In the genomic region with DNA sequence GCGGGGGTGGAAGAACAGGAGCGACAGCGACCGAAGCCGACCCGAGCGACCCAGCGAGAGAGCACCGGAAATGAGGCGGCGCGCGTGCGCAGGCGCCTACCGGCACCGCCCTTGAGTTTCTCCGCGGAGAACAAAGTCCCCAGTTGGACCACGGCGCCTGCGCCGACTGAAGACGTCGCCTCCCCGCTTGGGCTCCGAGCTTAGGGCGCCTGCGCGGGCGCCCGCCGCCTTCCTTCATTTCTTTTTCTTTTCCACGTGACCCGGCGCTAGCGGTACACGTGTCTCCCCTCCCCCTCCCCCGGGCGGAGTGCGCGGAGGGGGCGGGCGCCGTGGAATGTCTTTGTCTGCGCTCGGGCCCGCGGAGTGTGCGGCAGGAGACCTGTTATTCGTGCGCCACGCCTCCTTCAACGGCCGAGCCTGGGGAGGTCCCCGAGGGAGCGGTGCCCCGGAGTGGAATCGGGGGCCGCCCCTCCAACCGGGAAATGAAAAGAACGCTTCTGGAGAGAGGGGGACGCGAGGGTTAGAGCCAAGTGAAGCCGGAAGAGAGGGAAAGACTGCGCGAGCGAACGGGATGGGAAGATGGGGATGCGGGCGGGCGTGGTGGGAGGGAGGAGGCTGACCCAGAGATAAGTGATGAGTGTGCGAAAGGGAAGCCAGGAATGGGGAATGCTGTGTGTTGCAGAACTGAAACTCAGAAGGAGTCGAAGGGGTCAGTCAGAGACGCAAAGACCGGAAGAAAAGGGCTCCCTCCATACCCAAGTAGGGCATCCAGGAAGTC, we compare ENCODE assay signal across 8 mouse cellular contexts. TPM values are rescaled to one million over a fixed set of nuclear protein-coding genes. Genes with fewer than 3 reads are reported as not detected.
A peak's percentile ranks its signal among the peaks of the same experiment; 100 is the strongest.
DNase-seq lines count a peak whose midpoint lies in the region; ATAC-seq lines count a peak whose summit lies in the region.

Gene Khdrbs1, minus strand, starts transcription at position 72 of the 778 bp plus-strand sequence.

- peak within 1 kb of the TSS; percentile 91 for H3K9ac ChIP-seq in hindbrain, embryonic 11.5 days (ENCODE audit: low read depth, low read length)

- no peaks in the 10 kb centered on the region for H3K9me3 ChIP-seq in hindbrain, embryonic 11.5 days (ENCODE audit: control insufficient read depth, low read length)

- H3K4me3 ChIP-seq in hindbrain, embryonic 11.5 days (ENCODE audit: low read depth, low read length) = peak within 1 kb of the TSS; percentile 94

- H3K4me1 ChIP-seq in hindbrain, embryonic 11.5 days (replicated peaks; ENCODE audit: control insufficient read depth, insufficient read depth, low read length) = no peaks in the 10 kb centered on the region

- WGBS in hindbrain, embryonic 11.5 days = under 1% methylated on average over 65 of the region's 76 CpGs

- no peaks in the 10 kb centered on the region for H3K27me3 ChIP-seq in hindbrain, embryonic 11.5 days (ENCODE audit: control insufficient read depth, insufficient read depth, low read length)

- H3K27ac ChIP-seq in hindbrain, embryonic 11.5 days (ENCODE audit: low read depth, low read length) = peak within 1 kb of the TSS; percentile 99

- ATAC-seq in hindbrain, embryonic 11.5 days (ENCODE audit: low FRiP score) = peak; percentile 92

- peak within 1 kb of the TSS; percentile 68 for H3K4me2 ChIP-seq in hindbrain, embryonic 11.5 days (replicated peaks; ENCODE audit: low read depth, low read length)

- peak; percentile 100 for DNase-seq in Muller cell, postnatal 12 days (ENCODE audit: inconsistent ontology term)
- peak; percentile 98 for DNase-seq in cerebellum, adult 9-11 months
- DNase-seq in frontal cortex, adult 2 months (ENCODE audit: extremely low spot score in 1 of 2, low spot score in 1 of 2) = peak; percentile 90 to 97
- DNase-seq in hindbrain, embryonic 11.5 days (ENCODE audit: low spot score) = peak; percentile 100
- peak; percentile 94 to 97 for DNase-seq in layer of hippocampus, postnatal 10 days (ENCODE audit: low spot score in 2 of 2)
- peak; percentile 98 for DNase-seq in lung, postnatal 10 days
- peak; percentile 97 for DNase-seq in ovary, postnatal 36 days (ENCODE audit: low spot score)
- DNase-seq in thymus, postnatal 25 days = peak; percentile 97

- H3K36me3 ChIP-seq in hindbrain, embryonic 11.5 days (ENCODE audit: control insufficient read depth, insufficient read depth, low read length) = no peaks in the 10 kb centered on the region

RNA-seq across cellular contexts. Expression of gene Khdrbs1, which starts in this region (rescaled TPM):
- polyA plus RNA-seq in frontal cortex, adult 2 months (2012; rRNA removed) = 52.0 and 53.0 TPM in 2 replicates
- polyA plus RNA-seq in hindbrain, embryonic 11.5 days (2014; fragmentation: Nextera tagmentation; extraction: Ambion mirVana) = 158 and 183 TPM in 2 replicates
- 100 to 1,000 TPM in 1 of 2 experiments, 10 to 100 TPM in 1; 99.3 to 108 TPM for total RNA-seq in layer of hippocampus, postnatal 10 days (2021)

Comparison
In these comparisons a context has a peak if more than half of its experiments do, and no peak if none do; other contexts are left out.
1. Peak in every context shown above with its lines: DNase-seq, ATAC-seq, H3K4me3 ChIP-seq and H3K27ac ChIP-seq.